Mouse (Mus musculus): ENCODE measurements around the gene Tprn. TPM values are rescaled to one million over a fixed set of nuclear protein-coding genes. Genes with fewer than 3 reads are reported as not detected.

Gene Tprn
- polyA plus RNA-seq, 1 experiment from 2014 or later = 7.3 TPM

GRCm38 (mm10) chr2:25304657-25305541 lies 42.5 kb downstream of the Tprn start:
- H3K27ac ChIP-seq (ENCODE audit: low read depth, low read length) = no peak overlapping the region
- H3K36me3 ChIP-seq (ENCODE audit: control insufficient read depth, insufficient read depth, low read length) = no peaks in the 10 kb centered on the region
- WGBS = 3% methylated on average over 45 of the region's 45 CpGs
- peak; percentile 78 for DNase-seq (ENCODE audit: low spot score)
- peak overlapping the region; percentile 58 for H3K9ac ChIP-seq (ENCODE audit: low read length)
- ATAC-seq (replicated peaks; ENCODE audit: low FRiP score) = peak; percentile 80
- no peaks in the 10 kb centered on the region for H3K9me3 ChIP-seq (ENCODE audit: control insufficient read depth, low read length)
- peaks cover 2% of the 10 kb centered on the region; the same call in 1 of the 2 replicates for H3K4me1 ChIP-seq (replicated peaks; ENCODE audit: control insufficient read depth, insufficient read depth, low read length)
- H3K4me2 ChIP-seq (ENCODE audit: low read depth, low read length, severe bottlenecking) = peak overlapping the region; percentile 90
- peak overlapping the region; percentile 34 for H3K4me3 ChIP-seq (ENCODE audit: low read depth, low read length)
- H3K27me3 ChIP-seq (ENCODE audit: control insufficient read depth, insufficient read depth, low read length) = peaks cover 12% of the 10 kb centered on the region

DNA sequence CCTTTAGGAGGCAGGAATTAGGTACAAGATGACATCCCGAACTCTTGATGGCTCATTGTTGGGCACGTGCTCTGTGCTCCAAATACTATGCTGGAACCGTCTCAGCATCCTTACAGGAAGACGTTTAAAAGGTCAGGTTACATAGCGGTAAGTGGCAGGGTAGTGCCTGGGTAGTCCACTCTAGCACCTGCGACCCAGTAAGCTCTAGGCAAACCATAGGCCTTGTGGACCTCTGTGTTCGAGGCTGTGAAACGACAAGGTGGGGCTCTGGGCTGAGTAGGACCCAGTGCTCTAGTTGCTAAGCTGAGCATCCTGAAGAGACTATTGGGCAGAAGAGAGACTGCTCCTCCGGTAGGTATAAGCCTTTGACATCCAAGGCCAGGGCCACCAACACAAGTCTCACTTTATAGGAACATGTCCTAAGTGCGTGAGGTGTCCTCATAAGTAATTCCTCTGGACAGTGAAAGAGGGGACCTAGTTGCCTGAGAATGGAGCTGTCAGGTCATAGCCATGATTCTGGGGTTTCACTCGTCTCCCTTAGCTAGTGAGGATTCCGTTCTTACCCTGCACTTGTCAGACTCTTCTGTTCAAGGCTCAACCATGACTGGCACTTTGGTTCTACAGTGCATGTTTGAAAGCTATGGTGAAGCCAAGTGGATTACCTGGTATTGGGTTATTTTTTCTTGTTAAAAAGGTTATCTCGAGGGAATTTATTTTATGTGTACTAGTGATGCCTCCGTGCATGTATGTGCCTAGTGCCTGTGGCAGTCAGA lies 43.4 kb downstream of the Tprn start:
- H3K4me3 ChIP-seq (ENCODE audit: low read depth, low read length) = peak overlapping the region; percentile 34
- H3K4me1 ChIP-seq (replicated peaks; ENCODE audit: control insufficient read depth, insufficient read depth, low read length) = peaks cover 2% of the 10 kb centered on the region; the same call in 1 of the 2 replicates
- H3K27ac ChIP-seq (ENCODE audit: low read depth, low read length) = no peak overlapping the region
- H3K9me3 ChIP-seq (ENCODE audit: control insufficient read depth, low read length) = no peaks in the 10 kb centered on the region
- peaks cover 18% of the 10 kb centered on the region for H3K27me3 ChIP-seq (ENCODE audit: control insufficient read depth, insufficient read depth, low read length)
- no peaks in the 10 kb centered on the region for H3K36me3 ChIP-seq (ENCODE audit: control insufficient read depth, insufficient read depth, low read length)
- peak overlapping the region; percentile 58 for H3K9ac ChIP-seq (ENCODE audit: low read length)
- peak overlapping the region; percentile 90 for H3K4me2 ChIP-seq (ENCODE audit: low read depth, low read length, severe bottlenecking)
- no peak for ATAC-seq (replicated peaks; ENCODE audit: low FRiP score)
- DNase-seq (ENCODE audit: low spot score) = no peak
- 48% methylated on average over 14 of the region's 14 CpGs for WGBS

DNA sequence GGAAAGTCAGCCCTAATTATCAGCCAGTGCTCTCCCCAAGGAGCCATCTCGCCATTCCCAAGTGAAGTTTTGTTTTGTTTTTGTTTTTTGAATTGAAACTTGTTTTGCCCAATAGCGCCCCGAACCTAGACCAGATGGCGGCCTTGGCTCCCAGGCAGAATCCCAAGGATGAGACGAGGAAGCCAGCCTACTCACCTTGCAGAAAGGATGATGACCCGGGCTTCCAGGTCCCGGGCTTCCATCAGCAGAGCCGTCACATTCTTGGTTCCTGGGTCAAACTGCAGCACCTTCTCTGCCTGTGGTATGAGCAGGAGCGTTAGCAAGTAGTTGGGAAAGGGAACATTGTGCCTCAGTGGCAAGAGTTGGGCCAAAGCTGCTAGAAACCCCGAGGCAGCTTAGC lies 47.8 kb downstream of the Tprn start:
- ATAC-seq (replicated peaks; ENCODE audit: low FRiP score) = no peak
- 47% methylated on average over 10 of the region's 10 CpGs for WGBS
- Histone ChIP-seq H3K27me3 (ENCODE audit: control insufficient read depth, insufficient read depth, low read length) (peaks cover 41% of the 10 kb centered on the region), H3K27ac (ENCODE audit: low read depth, low read length) (no peak overlapping the region), H3K9me3 (ENCODE audit: control insufficient read depth, low read length) (no peaks in the 10 kb centered on the region), H3K4me1 (replicated peaks; ENCODE audit: control insufficient read depth, insufficient read depth, low read length) (no peaks in the 10 kb centered on the region; the same call in 1 of the 2 replicates), H3K4me2 (ENCODE audit: low read depth, low read length, severe bottlenecking) (no peak overlapping the region), H3K36me3 (ENCODE audit: control insufficient read depth, insufficient read depth, low read length) (no peaks in the 10 kb centered on the region), H3K9ac (ENCODE audit: low read length) (no peak overlapping the region), H3K4me3 (ENCODE audit: low read depth, low read length) (no peak overlapping the region)
- DNase-seq (ENCODE audit: low spot score) = no peak

DNA sequence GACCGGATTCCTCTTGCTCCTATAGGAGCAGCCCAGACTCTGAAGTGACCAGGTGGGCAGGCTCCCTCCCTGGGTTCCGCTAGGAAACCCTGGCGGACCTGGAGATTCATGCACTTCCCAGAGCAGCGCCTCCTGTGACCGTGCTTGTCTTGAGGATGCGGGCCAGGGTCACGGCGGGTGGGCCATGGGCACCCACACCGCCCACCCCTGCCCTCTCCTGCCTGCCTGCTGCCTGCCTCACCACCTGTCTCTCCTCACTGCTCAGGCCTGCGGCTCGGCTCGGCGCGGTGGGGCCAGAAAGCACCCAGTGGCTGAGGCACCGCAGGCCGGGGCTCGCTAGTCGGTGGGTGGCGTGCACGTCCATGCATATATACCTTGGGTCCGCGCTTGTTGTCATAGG lies 48.6 kb downstream of the Tprn start:
- Histone ChIP-seq H3K9me3 (ENCODE audit: control insufficient read depth, low read length) (no peaks in the 10 kb centered on the region), H3K27ac (ENCODE audit: low read depth, low read length) (no peak overlapping the region), H3K36me3 (ENCODE audit: control insufficient read depth, insufficient read depth, low read length) (no peaks in the 10 kb centered on the region), H3K27me3 (ENCODE audit: control insufficient read depth, insufficient read depth, low read length) (peaks cover 34% of the 10 kb centered on the region), H3K4me1 (replicated peaks; ENCODE audit: control insufficient read depth, insufficient read depth, low read length) (no peaks in the 10 kb centered on the region), H3K4me3 (ENCODE audit: low read depth, low read length) (no peak overlapping the region), H3K9ac (ENCODE audit: low read length) (no peak overlapping the region), H3K4me2 (ENCODE audit: low read depth, low read length, severe bottlenecking) (no peak overlapping the region)
- no peak for ATAC-seq (replicated peaks; ENCODE audit: low FRiP score)
- no peak for DNase-seq (ENCODE audit: low spot score)
- under 1% methylated on average over 22 of the region's 22 CpGs for WGBS

- H3K27me3 ChIP-seq (ENCODE audit: control insufficient read depth, insufficient read depth, low read length) = peaks cover 33% of the 10 kb centered on the region
- 5% methylated on average over 11 of the region's 11 CpGs for WGBS
- no peak for ATAC-seq (replicated peaks; ENCODE audit: low FRiP score)
- no peaks in the 10 kb centered on the region for H3K4me1 ChIP-seq (replicated peaks; ENCODE audit: control insufficient read depth, insufficient read depth, low read length)
- H3K4me3 ChIP-seq (ENCODE audit: low read depth, low read length) = no peak overlapping the region
- H3K36me3 ChIP-seq (ENCODE audit: control insufficient read depth, insufficient read depth, low read length) = no peaks in the 10 kb centered on the region
- no peak overlapping the region for H3K27ac ChIP-seq (ENCODE audit: low read depth, low read length)
- DNase-seq (ENCODE audit: low spot score) = no peak
- H3K9ac ChIP-seq (ENCODE audit: low read length) = no peak overlapping the region
- H3K4me2 ChIP-seq (ENCODE audit: low read depth, low read length, severe bottlenecking) = no peak overlapping the region
- no peaks in the 10 kb centered on the region for H3K9me3 ChIP-seq (ENCODE audit: control insufficient read depth, low read length)
Measured at GRCm38 (mm10) chr2:25311491-25311891, 49.1 kb downstream of the Tprn start.

GRCm38 (mm10) chr2:25318119-25318966 lies 55.9 kb downstream of the Tprn start:
- ATAC-seq (replicated peaks; ENCODE audit: low FRiP score) (0 out of 2 replicates have a peak, but pooled peaks have one; percentile 7), DNase-seq (ENCODE audit: low spot score) (no peak)
- 8% methylated on average over 31 of the region's 31 CpGs for WGBS
- Histone ChIP-seq H3K9ac (ENCODE audit: low read length) (no peak overlapping the region; the same call in 1 of the 2 replicates), H3K27me3 (ENCODE audit: control insufficient read depth, insufficient read depth, low read length) (peaks cover 23% of the 10 kb centered on the region), H3K36me3 (ENCODE audit: control insufficient read depth, insufficient read depth, low read length) (no peaks in the 10 kb centered on the region), H3K4me2 (ENCODE audit: low read depth, low read length, severe bottlenecking) (peak overlapping the region; percentile 57), H3K4me1 (replicated peaks; ENCODE audit: control insufficient read depth, insufficient read depth, low read length) (peaks cover 3% of the 10 kb centered on the region; the same call in 1 of the 2 replicates), H3K27ac (ENCODE audit: low read depth, low read length) (no peak overlapping the region), H3K9me3 (ENCODE audit: control insufficient read depth, low read length) (no peaks in the 10 kb centered on the region), H3K4me3 (ENCODE audit: low read depth, low read length) (peak overlapping the region; percentile 28)

- H3K27ac ChIP-seq (ENCODE audit: low read depth, low read length) = no peak within 1 kb of the TSS
- 10% methylated on average over 58 of the region's 58 CpGs for WGBS
- no peaks in the 10 kb centered on the region for H3K9me3 ChIP-seq (ENCODE audit: control insufficient read depth, low read length)
- ATAC-seq (replicated peaks; ENCODE audit: low FRiP score) = 0 out of 2 replicates have a peak, but pooled peaks have one; percentile 44
- no peaks in the 10 kb centered on the region for H3K36me3 ChIP-seq (ENCODE audit: control insufficient read depth, insufficient read depth, low read length)
- peak within 1 kb of the TSS; percentile 28 for H3K4me3 ChIP-seq (ENCODE audit: low read depth, low read length)
- peak within 1 kb of the TSS; percentile 24; the same call in 1 of the 2 replicates for H3K9ac ChIP-seq (ENCODE audit: low read length)
- DNase-seq (ENCODE audit: low spot score) = peak; percentile 90
- peak within 1 kb of the TSS; percentile 57 for H3K4me2 ChIP-seq (ENCODE audit: low read depth, low read length, severe bottlenecking)
- H3K4me1 ChIP-seq (replicated peaks; ENCODE audit: control insufficient read depth, insufficient read depth, low read length) = peaks cover 3% of the 10 kb centered on the region; the same call in 1 of the 2 replicates
- H3K27me3 ChIP-seq (ENCODE audit: control insufficient read depth, insufficient read depth, low read length) = peaks cover 23% of the 10 kb centered on the region
Measured at GRCm38 (mm10) chr2:25318971-25319773, 56.8 kb downstream of the Tprn start, which contains the start of gene Grin1. Gene Grin1, minus strand, starts transcription at chr2:25319187.
